Mouse (Mus musculus): Measurements from ENCODE around the gene Vmn1r17.

DNA sequence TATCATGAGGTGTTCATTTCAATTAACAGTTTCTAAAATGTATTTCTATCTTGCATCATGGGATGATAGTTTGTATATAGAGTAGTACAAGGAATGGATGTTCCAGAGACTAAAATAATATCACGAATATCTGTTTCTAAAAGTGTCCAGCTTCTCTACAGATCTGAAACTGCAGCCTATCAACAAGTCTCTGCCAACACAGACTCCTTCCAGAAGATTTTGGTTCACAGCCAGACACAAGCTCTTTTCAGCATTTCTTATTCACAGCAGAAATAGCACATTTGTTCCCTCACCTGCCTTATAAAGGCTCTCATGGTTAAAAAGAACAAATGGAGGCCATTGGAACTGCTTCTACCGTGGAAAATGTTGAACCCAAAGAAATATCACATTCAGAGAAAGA lies 6.7 kb downstream of the Vmn1r17 start:
- no peak for TF ChIP-seq CTCF (IDR thresholded peaks at IDR 0.05; ENCODE audit: low read depth)
- no peak for TF ChIP-seq EP300 (IDR thresholded peaks at IDR 0.05; ENCODE audit: low read depth)
